Mouse (Mus musculus): ENCODE measurements around the gene Klf11. TPM values are rescaled to one million over a fixed set of nuclear protein-coding genes. Genes with fewer than 3 reads are reported as not detected.
"Not testable (repeated sequence)": the region's sequence is repeated elsewhere in the genome, so short reads cannot be mapped to it uniquely, and the experiment has no call there.

Klf11 gene
- 1 to 10 TPM; 2.0 to 2.1 TPM for polyA plus RNA-seq (2017; shearing (Covaris generic))

GRCm38 (mm10) chr12:24651063-24651557, at the start of gene Klf11:
TSS of gene Klf11 (plus strand) at chr12:24651274.
- peak; percentile 84 for ATAC-seq

- no peak for ATAC-seq
These were observed 47.8 kb upstream of the Klf11 start for GRCm38 (mm10) chr12:24603266-24603665.

DNA sequence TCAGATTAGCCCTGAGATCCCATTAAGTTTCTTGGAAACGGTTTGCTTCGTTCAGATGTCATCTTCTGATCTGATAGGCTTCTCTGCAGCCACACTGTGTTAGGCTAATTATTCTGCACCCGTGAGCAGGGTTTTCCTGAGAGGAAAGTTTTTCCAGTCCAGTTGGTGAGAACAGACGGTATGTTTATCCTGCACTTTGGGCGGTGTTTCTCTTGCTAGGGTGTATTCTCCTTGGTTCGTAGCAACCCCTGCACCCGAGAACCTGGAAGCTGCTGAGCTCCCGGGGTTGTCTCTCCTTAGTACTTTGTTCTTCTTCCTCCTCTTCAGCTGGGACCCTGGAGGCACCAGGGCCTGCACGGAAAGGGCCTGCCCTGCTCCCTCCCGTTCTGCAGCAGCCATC, 44.9 kb upstream of the Klf11 start:
- ATAC-seq, result no peak

- no peak for ATAC-seq
These were observed 38.5 kb upstream of the Klf11 start for GRCm38 (mm10) chr12:24612591-24612990.

DNA sequence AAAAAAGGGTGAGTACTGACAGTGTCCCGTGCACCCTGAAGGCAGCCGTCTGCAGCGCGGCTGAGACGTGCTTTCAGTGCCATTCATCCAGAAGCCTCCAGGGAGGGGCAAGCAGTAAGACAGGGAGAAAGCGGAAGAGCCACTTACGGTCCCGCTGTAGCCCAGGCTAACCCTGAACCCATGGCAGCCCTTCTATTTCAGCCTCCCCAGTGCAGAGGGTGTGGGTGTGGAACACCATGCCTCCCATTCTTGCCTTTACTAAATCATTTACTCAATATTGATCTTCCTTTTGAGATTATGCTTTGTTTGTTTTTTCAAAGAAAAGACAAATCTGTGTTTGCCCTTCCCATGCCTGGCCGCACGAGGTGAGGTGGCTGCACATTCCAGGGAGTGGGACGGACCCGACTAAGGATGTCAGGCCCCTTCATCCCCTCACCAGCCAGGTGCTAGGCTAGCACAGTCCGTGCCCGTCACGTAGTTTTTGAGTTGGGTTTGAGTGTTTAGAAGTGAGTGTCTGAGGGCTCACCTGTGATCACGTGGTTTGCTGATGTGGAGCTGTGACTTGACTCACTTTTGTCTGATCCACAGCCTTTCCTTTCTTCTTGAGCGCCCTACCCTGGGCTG, 36.5 kb upstream of the Klf11 start:
- no peak for ATAC-seq

DNA sequence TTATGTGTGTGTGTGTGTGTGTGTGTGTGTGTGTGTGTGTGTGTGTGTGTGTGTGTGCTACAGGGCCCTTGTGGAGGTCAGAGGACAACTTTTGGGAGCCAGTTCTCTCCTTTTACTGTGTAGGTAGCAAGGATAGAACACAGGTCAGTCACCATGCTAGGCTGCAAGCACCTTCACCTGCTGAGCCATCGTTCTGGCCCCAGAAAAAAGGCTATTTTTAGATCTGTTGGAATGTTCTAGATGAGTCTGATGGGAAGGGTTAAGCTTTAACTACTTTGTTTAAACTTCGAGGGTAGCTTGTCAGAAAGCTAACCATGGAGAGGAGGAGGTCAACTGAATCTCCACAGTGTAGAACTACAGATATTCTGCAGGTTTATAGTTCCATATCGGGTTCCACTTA, 35.9 kb upstream of the Klf11 start:
- no peak for ATAC-seq

DNA sequence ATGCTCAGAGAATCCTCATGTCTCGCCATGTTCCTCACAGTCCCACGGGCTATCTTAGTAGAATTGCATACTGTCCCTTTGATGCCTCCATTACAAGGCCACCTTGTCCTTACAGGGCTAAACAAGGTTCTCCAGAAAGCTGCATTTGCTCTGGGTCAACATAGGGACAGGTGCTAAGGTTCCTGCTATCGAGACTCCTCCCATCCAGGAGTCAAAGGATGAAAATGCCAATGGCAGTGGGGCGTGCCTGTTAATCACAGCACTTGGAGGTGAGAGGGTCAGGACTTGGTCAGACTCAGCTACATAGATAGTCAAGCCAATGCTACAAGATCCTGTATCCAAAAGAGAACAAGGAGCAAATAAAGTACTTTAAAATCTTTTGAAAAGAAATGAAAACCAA, 31.6 kb upstream of the Klf11 start:
- no peak for ATAC-seq

DNA sequence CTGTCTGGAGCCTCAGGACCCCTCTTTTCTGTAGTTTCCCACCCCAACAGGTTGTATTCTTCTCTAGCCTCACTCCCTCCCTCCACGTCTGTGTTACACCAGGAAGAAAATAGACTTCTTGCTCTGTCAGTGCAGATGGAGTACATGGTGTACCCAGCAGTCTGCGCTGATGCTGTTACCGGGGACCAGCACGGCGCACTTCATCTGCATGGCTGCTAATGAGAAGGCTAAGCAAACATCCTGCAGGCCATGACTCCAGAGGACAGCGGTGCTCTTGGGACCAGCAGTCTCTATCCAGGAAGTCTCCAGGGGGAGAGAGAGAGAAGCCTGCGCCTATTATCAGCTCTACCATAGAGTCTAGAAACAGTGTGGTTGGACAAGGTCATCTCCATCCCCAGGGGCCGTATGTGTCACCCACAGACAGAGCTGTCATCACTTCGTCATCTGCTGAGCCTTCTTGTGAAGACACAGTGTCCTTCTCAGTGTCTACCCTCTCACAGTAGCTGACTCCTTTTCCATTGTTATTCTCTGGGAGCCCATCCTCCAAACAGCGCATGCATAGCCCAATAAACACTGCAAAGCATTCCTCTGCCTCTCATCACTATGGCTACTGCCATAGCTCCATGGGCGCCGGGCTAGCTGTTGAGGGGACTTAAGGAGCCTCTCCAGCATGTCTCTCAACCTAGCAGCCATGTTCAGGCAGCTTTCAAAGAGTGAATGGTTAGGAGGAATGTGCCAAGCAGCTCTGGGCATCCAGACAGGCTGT, 27.4 kb upstream of the Klf11 start:
- no peak for ATAC-seq

GRCm38 (mm10) chr12:24626401-24626800, 24.7 kb upstream of the Klf11 start:
- no peak for ATAC-seq

DNA sequence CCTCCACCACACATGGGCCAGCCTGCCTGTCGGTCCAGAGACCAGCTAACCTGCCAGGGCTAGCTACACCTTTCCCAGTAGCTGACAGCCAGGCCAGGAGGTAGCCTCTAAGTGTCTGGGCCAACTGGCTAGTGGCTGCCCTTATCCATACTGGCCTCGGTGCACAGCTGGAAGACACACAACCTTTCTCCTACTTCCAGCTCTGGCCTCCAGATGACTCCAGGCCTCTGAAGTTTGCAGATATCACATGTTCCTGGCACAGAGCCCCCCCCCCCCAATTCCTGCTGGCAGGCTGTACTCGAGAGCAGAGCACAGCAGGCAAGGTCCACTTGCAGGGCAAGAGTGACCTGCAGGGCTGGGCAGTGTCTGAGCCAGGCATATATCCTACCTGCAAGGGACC, 23.9 kb upstream of the Klf11 start:
- no peak for ATAC-seq

GRCm38 (mm10) chr12:24630220-24630619, 20.9 kb upstream of the Klf11 start:
- ATAC-seq, result peak; percentile 59

DNA sequence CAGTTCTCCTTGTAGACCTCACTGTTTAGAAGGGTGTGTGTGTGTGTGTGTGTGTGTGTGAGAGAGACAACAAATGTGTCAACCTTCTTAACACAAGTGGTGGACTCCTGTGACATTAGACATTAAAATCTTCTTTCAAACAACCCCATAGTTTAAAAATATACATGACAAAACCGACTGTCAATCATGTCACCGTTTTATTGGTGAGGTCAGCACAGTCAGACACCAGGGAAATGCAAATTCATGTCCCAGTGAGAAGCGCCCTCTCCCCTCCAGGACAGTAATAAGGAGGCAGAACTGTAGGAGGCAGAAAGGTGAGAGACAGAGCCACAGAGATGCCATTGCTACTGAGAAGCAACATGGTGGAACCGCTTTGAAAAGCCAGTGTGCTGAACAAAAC, 18.7 kb upstream of the Klf11 start:
- no peak for ATAC-seq

DNA sequence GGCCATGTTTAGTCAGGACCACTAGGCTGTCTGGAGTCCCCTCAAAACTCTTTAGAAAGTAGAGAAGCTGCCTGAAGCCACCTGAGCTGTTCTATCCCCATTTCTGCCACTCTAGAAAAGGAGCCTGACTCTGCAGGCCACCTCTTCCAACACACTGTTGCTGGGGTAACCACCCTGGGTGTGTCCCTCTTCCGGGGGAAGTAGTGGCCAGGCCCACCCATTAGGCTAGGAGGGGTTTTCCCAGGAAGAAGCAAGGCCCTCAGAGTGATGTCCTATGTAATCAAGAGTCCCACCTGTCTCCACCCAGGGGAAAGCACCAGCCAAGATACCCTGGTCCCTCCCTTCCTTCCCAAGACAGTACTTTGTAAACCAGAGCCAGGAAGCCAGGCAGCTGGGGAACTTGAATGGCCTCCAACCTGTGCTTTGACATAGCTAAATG, 17.3 kb upstream of the Klf11 start:
- peak; percentile 62 for ATAC-seq

DNA sequence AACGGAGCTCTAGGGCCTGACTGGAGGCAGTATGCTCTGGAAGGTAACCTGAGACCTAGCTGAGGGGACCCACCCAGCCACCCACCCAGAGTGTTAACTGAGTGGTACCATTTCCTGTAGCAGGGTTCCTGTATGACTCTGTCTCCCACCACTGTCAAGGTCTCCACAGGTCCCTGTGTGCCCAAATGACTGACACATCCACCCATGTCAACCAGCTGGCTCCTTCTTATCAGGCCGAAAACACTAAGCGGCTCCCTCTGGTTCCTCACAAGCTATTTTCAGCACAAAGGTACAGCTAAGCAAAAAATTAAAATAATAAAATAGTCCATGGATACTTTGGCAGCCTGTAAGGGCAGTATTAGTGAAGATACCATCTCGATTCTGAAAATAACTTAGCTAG, 16.9 kb upstream of the Klf11 start:
- no peak for ATAC-seq

DNA sequence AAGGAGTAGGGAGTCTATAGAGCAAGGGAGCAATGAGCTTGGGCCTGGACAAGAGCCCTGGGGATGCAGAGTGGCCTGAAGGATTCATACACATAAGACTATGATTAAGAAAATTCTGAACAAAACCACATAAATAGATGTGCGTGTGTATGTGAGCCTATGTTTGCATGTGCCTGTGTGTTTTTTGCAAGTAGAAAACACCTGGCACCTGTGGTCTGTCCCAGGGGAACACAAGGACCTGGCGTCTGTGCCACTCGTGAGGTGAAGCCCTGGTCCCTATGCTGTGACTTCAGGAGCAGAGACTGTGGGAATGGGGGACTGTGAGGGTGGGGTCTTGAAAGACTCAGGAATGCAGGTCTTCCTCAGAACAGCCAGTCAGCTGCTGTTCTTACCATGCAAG, 16.4 kb upstream of the Klf11 start:
- ATAC-seq, result no peak

- not testable (repeated sequence) for ATAC-seq
These were observed 12.3 kb upstream of the Klf11 start for GRCm38 (mm10) chr12:24638787-24639186.

GRCm38 (mm10) chr12:24642370-24642802, 8.7 kb upstream of the Klf11 start:
- ATAC-seq, result no peak

GRCm38 (mm10) chr12:24644125-24644571, 6.9 kb upstream of the Klf11 start:
- no peak for ATAC-seq

GRCm38 (mm10) chr12:24645901-24646300, 5.2 kb upstream of the Klf11 start:
- no peak for ATAC-seq

DNA sequence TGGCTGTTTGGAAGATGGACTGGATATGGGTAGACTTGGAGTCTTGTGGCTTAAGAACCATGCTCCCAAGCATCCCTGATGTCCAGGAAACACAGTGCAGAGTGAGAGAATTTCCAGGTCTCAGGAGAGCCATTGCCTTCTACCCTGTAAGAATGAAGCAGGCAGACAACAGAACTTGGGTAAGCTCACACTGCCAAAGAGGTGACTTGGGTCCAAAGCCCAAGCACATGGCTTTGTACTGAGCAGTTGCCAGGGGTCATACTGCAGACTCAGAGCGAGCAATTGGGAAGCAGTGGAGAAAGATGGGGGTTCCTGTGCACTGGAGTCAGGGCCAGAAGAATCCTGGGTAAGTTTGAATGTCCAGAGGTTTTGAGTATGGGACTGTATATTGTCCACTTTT, 3.0 kb upstream of the Klf11 start:
- ATAC-seq, result no peak

GRCm38 (mm10) chr12:24650415-24651062, 535 bp upstream of the Klf11 start:
- ATAC-seq, result no peak

DNA sequence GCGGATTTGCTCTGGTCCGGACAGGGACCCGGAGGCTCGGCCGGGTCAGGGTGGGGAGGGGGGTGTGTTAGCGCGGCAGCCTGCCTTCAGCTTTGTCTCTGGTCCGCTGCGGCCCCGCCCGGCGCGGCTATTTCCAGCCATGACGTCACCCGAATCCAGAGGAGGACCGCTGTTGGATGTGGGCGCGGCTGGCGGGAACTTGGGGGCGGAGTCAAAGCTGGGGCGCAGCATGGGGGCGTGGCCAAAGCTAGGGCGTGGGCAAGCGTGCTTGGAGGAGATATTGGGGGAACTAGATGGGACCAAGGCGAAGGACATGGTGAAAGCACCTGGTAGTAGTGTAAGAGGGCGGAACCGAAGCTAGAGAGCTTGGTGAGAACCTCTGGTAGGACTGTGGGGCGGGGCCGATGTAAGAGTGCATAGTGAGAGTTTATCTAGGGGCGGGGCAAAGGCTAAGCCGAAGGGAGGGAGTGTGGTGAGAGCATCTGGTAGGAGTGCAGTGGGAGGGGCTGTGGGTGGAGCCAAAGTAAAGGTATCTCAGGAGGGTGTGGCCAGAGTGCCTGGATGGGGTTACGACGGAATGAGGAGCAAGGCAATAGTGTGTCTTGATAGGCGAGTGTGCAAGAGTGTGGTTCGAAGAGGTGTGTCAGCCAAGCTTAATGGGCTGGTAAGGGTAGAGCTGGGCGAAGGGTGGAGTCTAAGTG, 718 bp downstream of the Klf11 start:
- ATAC-seq, result peak; percentile 70
